Mouse (Mus musculus) liver, adult 2 months (tissue): ENCODE measurements at regions not wholly inside any gene's neighbourhood (a gene's known extent, or its start where the extent isn't known, plus 50 kb on each side); places are given as distances from the start of the nearest gene placed in this dataset.
A peak's percentile ranks its signal among the peaks of the same experiment; 100 is the strongest.

Experiments used
- DNase-seq: peaks from one replicate; pipeline ENCODE4 v3.0.0-alpha.2; 2011; ENCODE audit warnings: low read depth, low spot score; ENCODE audit errors: extremely low read depth
- H3K27ac ChIP-seq: fragments of 200-500 bp; replicated peaks from 2 replicates; pipeline ENCODE4 v1.5.1; 2012; ENCODE audit warnings: low read depth, mild to moderate bottlenecking, control low read depth, inconsistent platforms, low read length; ENCODE audit not compliant: insufficient read depth
- H3K27me3 ChIP-seq: fragments of 200-500 bp; 2 replicates; pipeline ENCODE4 v1.6.1; 2012; ENCODE audit warnings: mild to moderate bottlenecking, moderate library complexity, low read length, inconsistent platforms; ENCODE audit not compliant: control insufficient read depth, insufficient read depth
- H3K36me3 ChIP-seq: fragments of 200-500 bp; 2 replicates; pipeline ENCODE4 v1.6.1; 2012; ENCODE audit warnings: low read length, inconsistent platforms; ENCODE audit not compliant: control insufficient read depth, insufficient read depth
- H3K4me1 ChIP-seq: fragments of 200-500 bp; 2 replicates; pipeline ENCODE4 v1.6.1; 2011; ENCODE audit warnings: low read length; ENCODE audit not compliant: control insufficient read depth, insufficient read depth
- H3K4me3 ChIP-seq: fragments of 200-500 bp; 2 replicates; pipeline ENCODE4 v1.5.1; 2011; ENCODE audit warnings: low read depth, mild to moderate bottlenecking, control low read depth, low read length, moderate library complexity; ENCODE audit not compliant: insufficient read depth
- H3K79me2 ChIP-seq: fragments of 200-500 bp; 2 replicates; pipeline ENCODE4 v1.6.1; 2012; ENCODE audit warnings: inconsistent platforms, mild to moderate bottlenecking, low read length, moderate library complexity; ENCODE audit not compliant: control insufficient read depth, insufficient read depth
- H3K9ac ChIP-seq: fragments of 200-500 bp; 2 replicates; pipeline ENCODE4 v1.6.1; 2012; ENCODE audit warnings: low read depth, mild to moderate bottlenecking, control low read depth, inconsistent platforms, low read length
- CTCF ChIP-seq: fragments of 200-500 bp; IDR thresholded peaks from 2 replicates; pipeline ENCODE4 v1.5.1; 2011; ENCODE audit warnings: low read depth, low read length, control low read depth
- POLR2A ChIP-seq: fragments of 200-500 bp; IDR thresholded peaks from 2 replicates; pipeline ENCODE4 v1.6.1; 2011; ENCODE audit warnings: low read length, control low read depth; ENCODE audit not compliant: insufficient read depth; ENCODE audit errors: extremely low read depth
- WGBS: fragments of 180-500 bp; shearing (Covaris S2); methylation state at CpG from one replicate; pipeline ENCODE4 v1.1.7; 2018; 5-methylcytosine and 5-hydroxymethylcytosine counted together

DNA sequence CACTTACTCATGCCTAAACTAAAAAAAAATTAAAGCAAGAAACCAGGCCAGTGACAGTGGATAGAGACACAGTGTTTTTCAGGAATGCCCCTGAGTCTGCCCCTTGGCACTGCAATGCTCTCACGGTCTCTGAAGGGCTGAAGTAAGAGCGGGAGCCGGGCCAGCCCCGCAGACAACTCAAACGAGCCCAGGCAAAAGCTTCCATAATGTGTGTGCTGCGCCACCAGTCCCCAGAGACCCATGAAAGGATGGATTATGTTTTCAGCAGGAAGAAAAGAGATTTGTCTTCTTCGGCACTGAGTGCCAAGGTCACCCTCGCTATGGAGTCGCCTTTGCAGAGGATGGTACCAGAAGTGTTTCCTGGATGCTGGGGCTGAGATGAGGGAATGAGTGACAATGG, 81.7 kb upstream of the Adamts2 start:
- Histone ChIP-seq H3K4me3 (no peak overlapping the region), H3K27ac (no peak overlapping the region), H3K36me3 (no peaks in the 10 kb centered on the region), H3K79me2 (no peaks in the 10 kb centered on the region), H3K27me3 (no peaks in the 10 kb centered on the region), H3K4me1 (no peaks in the 10 kb centered on the region), H3K9ac (no peak overlapping the region)
- no peak for DNase-seq
- TF ChIP-seq CTCF (no peak), POLR2A (no peak)
- 88% methylated on average over 9 of the region's 9 CpGs for WGBS

GRCm38 (mm10) chr11:50507882-50508281, 77.0 kb upstream of the Rufy1 start:
- TF ChIP-seq CTCF: no peak
- no peak for TF ChIP-seq POLR2A
- Histone ChIP-seq H3K27ac (no peak overlapping the region), H3K4me1 (no peaks in the 10 kb centered on the region), H3K27me3 (no peaks in the 10 kb centered on the region), H3K4me3 (no peak overlapping the region), H3K9ac (no peak overlapping the region), H3K79me2 (no peaks in the 10 kb centered on the region), H3K36me3 (no peaks in the 10 kb centered on the region)
- no peak for DNase-seq
- 75% methylated on average over 5 of the region's 5 CpGs for WGBS

DNA sequence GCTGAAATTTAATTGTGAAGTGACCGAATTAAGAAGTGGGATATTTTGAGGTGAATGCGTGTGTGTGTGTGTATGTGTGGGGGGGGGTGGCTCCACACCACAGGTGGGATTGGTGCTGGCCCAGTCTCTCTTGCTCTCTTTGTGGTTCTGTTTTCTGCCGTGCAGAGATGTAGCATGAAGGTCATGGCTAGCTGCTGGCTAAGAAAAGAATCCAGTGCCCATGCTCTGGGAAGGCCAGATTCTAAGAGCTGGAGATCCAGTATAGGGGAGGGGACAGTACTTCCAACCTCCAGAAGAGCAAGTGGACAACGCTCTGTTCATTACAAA, 76.5 kb upstream of the Rufy1 start:
- H3K36me3 ChIP-seq: no peaks in the 10 kb centered on the region
- no peak overlapping the region for H3K9ac ChIP-seq
- TF ChIP-seq CTCF: no peak
- no peak for TF ChIP-seq POLR2A
- no peak overlapping the region for H3K4me3 ChIP-seq
- DNase-seq: no peak
- H3K79me2 ChIP-seq: no peaks in the 10 kb centered on the region
- H3K4me1 ChIP-seq: no peaks in the 10 kb centered on the region
- no peak overlapping the region for H3K27ac ChIP-seq
- WGBS: 84% methylated on average over 4 of the region's 4 CpGs
- H3K27me3 ChIP-seq: no peaks in the 10 kb centered on the region

- H3K27me3 ChIP-seq: no peaks in the 10 kb centered on the region
- WGBS: 78% methylated on average over 5 of the region's 5 CpGs
- no peak for DNase-seq
- H3K4me3 ChIP-seq: no peak overlapping the region
- no peak for TF ChIP-seq CTCF
- TF ChIP-seq POLR2A: no peak
- no peak overlapping the region for H3K27ac ChIP-seq
- no peaks in the 10 kb centered on the region for H3K36me3 ChIP-seq
- no peaks in the 10 kb centered on the region for H3K79me2 ChIP-seq
- no peak overlapping the region for H3K9ac ChIP-seq
- H3K4me1 ChIP-seq: no peaks in the 10 kb centered on the region
Measured at GRCm38 (mm10) chr11:50506820-50507497, 76.0 kb upstream of the Rufy1 start.

- H3K27me3 ChIP-seq: no peaks in the 10 kb centered on the region
- H3K4me3 ChIP-seq: no peak overlapping the region
- no peak overlapping the region for H3K27ac ChIP-seq
- H3K4me1 ChIP-seq: no peaks in the 10 kb centered on the region
- H3K9ac ChIP-seq: no peak overlapping the region
- WGBS: 33% methylated on average over 12 of the region's 12 CpGs
- H3K36me3 ChIP-seq: no peaks in the 10 kb centered on the region
- TF ChIP-seq CTCF (no peak), POLR2A (no peak)
- peak; percentile 6 for DNase-seq
- H3K79me2 ChIP-seq: no peaks in the 10 kb centered on the region
Measured at GRCm38 (mm10) chr11:50501352-50501751, 70.4 kb upstream of the Rufy1 start.

GRCm38 (mm10) chr11:50493123-50493476, 62.2 kb upstream of the Rufy1 start:
- H3K79me2 ChIP-seq: no peaks in the 10 kb centered on the region
- no peak overlapping the region for H3K4me3 ChIP-seq
- H3K27ac ChIP-seq: no peak overlapping the region
- WGBS: 96% methylated on average over 5 of the region's 5 CpGs
- no peaks in the 10 kb centered on the region for H3K27me3 ChIP-seq
- no peaks in the 10 kb centered on the region for H3K4me1 ChIP-seq
- TF ChIP-seq CTCF (no peak), POLR2A (no peak)
- no peak overlapping the region for H3K9ac ChIP-seq
- no peaks in the 10 kb centered on the region for H3K36me3 ChIP-seq
- DNase-seq: no peak
